Mouse (Mus musculus) kidney, adult 2 months (tissue): ENCODE results near the gene Zfp933. TPM values are rescaled to one million over a fixed set of nuclear protein-coding genes. Genes with fewer than 3 reads are reported as not detected.
"Not testable (repeated sequence)": the region's sequence is repeated elsewhere in the genome, so short reads cannot be mapped to it uniquely, and the experiment has no call there.

Experiments
- DNase-seq: peaks from one replicate; pipeline ENCODE4 v3.0.0; 2021
- H3K27ac ChIP-seq: fragments of 200-500 bp; 2 replicates; pipeline ENCODE4 v1.5.1; 2012; ENCODE audit warnings: low read depth, low read length, control low read depth, inconsistent platforms; ENCODE audit not compliant: insufficient read depth
- H3K27me3 ChIP-seq: fragments of 200-500 bp; replicated peaks from 2 replicates; pipeline ENCODE4 v1.6.1; 2012; ENCODE audit warnings: mild to moderate bottlenecking, moderate library complexity, low read length, inconsistent platforms; ENCODE audit not compliant: control insufficient read depth, insufficient read depth
- H3K36me3 ChIP-seq: fragments of 200-500 bp; 2 replicates; pipeline ENCODE4 v1.6.1; 2012; ENCODE audit warnings: mild to moderate bottlenecking, moderate library complexity, low read length, inconsistent platforms; ENCODE audit not compliant: control insufficient read depth, insufficient read depth
- H3K4me1 ChIP-seq: fragments of 200-500 bp; 2 replicates; pipeline ENCODE4 v1.6.1; 2011; ENCODE audit warnings: low read length; ENCODE audit not compliant: control insufficient read depth, insufficient read depth
- H3K4me3 ChIP-seq: fragments of 200-500 bp; 2 replicates; pipeline ENCODE4 v1.5.1; 2011; ENCODE audit warnings: mild to moderate bottlenecking, low read depth, low read length, control low read depth; ENCODE audit not compliant: insufficient read depth
- CTCF ChIP-seq: fragments of 200-500 bp; conservative IDR thresholded peaks from 2 replicates; pipeline ENCODE4 v1.5.1; 2011; ENCODE audit warnings: low read depth, mild to moderate bottlenecking, control low read depth, low read length, moderate library complexity, mixed read lengths; ENCODE audit not compliant: insufficient read depth, insufficient read length
- POLR2A ChIP-seq: fragments of 200-500 bp; IDR thresholded peaks from one replicate; pipeline ENCODE4 v1.6.1; 2011; ENCODE audit warnings: low read depth, low read length, control low read depth
- WGBS: fragments of 180-500 bp; shearing (Covaris S2); methylation state at CpG from one replicate; pipeline ENCODE4 v1.1.7; 2018; 5-methylcytosine and 5-hydroxymethylcytosine counted together
- polyA plus RNA-seq: library from polyadenylated mRNA; depleted of rRNA; stranded (reverse); fragments of >200 nt; gene quantifications from 2 replicates; pipeline ENCODE4 v1.2.3, GENCODE M21; 2012

Zfp933 gene
- polyA plus RNA-seq, 1 experiment, result 1.2 TPM

GRCm38 (mm10) chr4:147875852-147876575 is 27.8 kb upstream of the Zfp933 start:
- Histone ChIP-seq H3K36me3 (peaks cover 2% of the 10 kb centered on the region), H3K4me3 (no peak overlapping the region), H3K27ac (no peak overlapping the region), H3K27me3 (no peaks in the 10 kb centered on the region), H3K4me1 (no peaks in the 10 kb centered on the region)
- DNase-seq, result no peak
- TF ChIP-seq CTCF (no peak), POLR2A (no peak)
- WGBS, result 77% methylated on average over 4 of the region's 4 CpGs

GRCm38 (mm10) chr4:147869238-147869637 is 21.1 kb upstream of the Zfp933 start:
- DNase-seq, result no peak
- TF ChIP-seq CTCF (no peak), POLR2A (no peak)
- Histone ChIP-seq H3K36me3 (no peaks in the 10 kb centered on the region), H3K4me1 (peaks cover 7% of the 10 kb centered on the region), H3K27me3 (no peaks in the 10 kb centered on the region), H3K27ac (no peak overlapping the region), H3K4me3 (peak overlapping the region; percentile 59)
- 4% methylated on average over 5 of the region's 5 CpGs for WGBS

- Histone ChIP-seq H3K36me3 (no peaks in the 10 kb centered on the region), H3K27me3 (no peaks in the 10 kb centered on the region)
- DNase-seq, result peak; percentile 99
Measured at GRCm38 (mm10) chr4:147868450-147869031, 20.4 kb upstream of the Zfp933 start, which contains the start of the genes Miip and Fv1. Gene Miip, minus strand, starts transcription at chr4:147868816. Gene Fv1, plus strand, starts transcription at chr4:147868979.

GRCm38 (mm10) chr4:147867563-147868449 is 19.6 kb upstream of the Zfp933 start:
- H3K27ac ChIP-seq, result peak overlapping the region; percentile 11; the same call in 1 of the 2 replicates
- no peaks in the 10 kb centered on the region for H3K27me3 ChIP-seq
- peaks cover 7% of the 10 kb centered on the region for H3K4me1 ChIP-seq
- no peaks in the 10 kb centered on the region for H3K36me3 ChIP-seq
- DNase-seq, result peak; percentile 33
- TF ChIP-seq CTCF (no peak), POLR2A (no peak)
- H3K4me3 ChIP-seq, result peak overlapping the region; percentile 90
- 2% methylated on average over 22 of the region's 22 CpGs for WGBS

More at GRCm38 (mm10) chr4:147868450-147869031, 20.4 kb upstream of the Zfp933 start, which contains the start of the genes Miip and Fv1:
- Histone ChIP-seq H3K27ac (peak within 1 kb of the TSS; percentile 17; the same call in 1 of the 2 replicates), H3K4me3 (peak within 1 kb of the TSS; percentile 90), H3K4me1 (peaks cover 7% of the 10 kb centered on the region)
- TF ChIP-seq POLR2A (peak; percentile 31), CTCF (no peak)
- WGBS, result under 1% methylated on average over 30 of the region's 30 CpGs

- not testable (repeated sequence) for H3K4me1 ChIP-seq, H3K27ac ChIP-seq, H3K27me3 ChIP-seq, H3K4me3 ChIP-seq, H3K36me3 ChIP-seq
- 24% methylated on average over 3 of the region's 3 CpGs for WGBS
- DNase-seq, result peak; percentile 24
Measured at GRCm38 (mm10) chr4:147866793-147867192, 18.6 kb upstream of the Zfp933 start.

- 95% methylated on average over 9 of the region's 9 CpGs for WGBS
- Histone ChIP-seq H3K36me3 (no peaks in the 10 kb centered on the region), H3K27ac (no peak overlapping the region), H3K27me3 (no peaks in the 10 kb centered on the region), H3K4me3 (no peak overlapping the region), H3K4me1 (peaks cover 7% of the 10 kb centered on the region)
- TF ChIP-seq POLR2A (no peak), CTCF (no peak)
- DNase-seq, result no peak
Measured at GRCm38 (mm10) chr4:147866056-147866455, 17.9 kb upstream of the Zfp933 start.
